Mouse (Mus musculus) ES-E14 (cell line): ENCODE measurements at regions not wholly inside any gene's neighbourhood (a gene's known extent, or its start where the extent isn't known, plus 50 kb on each side); places are given as distances from the start of the nearest gene placed in this dataset.

Experiments
- DNase-seq: peaks from one replicate; pipeline ENCODE4 v3.0.0-alpha.2; 2013; ENCODE audit warnings: low read depth, low spot score
- H3K27ac ChIP-seq: 2 replicates; pipeline ENCODE4 v1.5.1; 2012; ENCODE audit warnings: low read depth, mild to moderate bottlenecking, low read length, moderate library complexity, mixed read lengths; ENCODE audit not compliant: poor library complexity, insufficient read depth, severe bottlenecking
- H3K36me3 ChIP-seq: 2 replicates; pipeline ENCODE4 v1.6.1; 2012; ENCODE audit warnings: mild to moderate bottlenecking, low read length, moderate library complexity, mixed read lengths; ENCODE audit not compliant: control insufficient read depth, poor library complexity, insufficient read depth, severe bottlenecking
- H3K4me1 ChIP-seq, 2 experiments: fragments of 150-350 bp in 1 of 2; sonication (generic) in 1 of 2; 2 replicates each; pipeline ENCODE4 v1.6.1; 2012; ENCODE audit warnings: low read length in 2 of 2, mild to moderate bottlenecking in 1 of 2, mixed read lengths in 1 of 2; ENCODE audit not compliant: control insufficient read depth in 2 of 2, insufficient read depth in 2 of 2, poor library complexity in 1 of 2
- H3K4me3 ChIP-seq, 2 experiments: fragments of 150-350 bp in 1 of 2; sonication (generic) in 1 of 2; 2 replicates each; pipeline ENCODE4 v1.5.1; 2012; ENCODE audit warnings: low read length in 2 of 2, low read depth in 1 of 2, mild to moderate bottlenecking in 1 of 2, mixed read lengths in 1 of 2; ENCODE audit not compliant: insufficient read depth in 1 of 2, poor library complexity in 1 of 2, severe bottlenecking in 1 of 2
- H3K9ac ChIP-seq: 2 replicates; pipeline ENCODE4 v1.6.1; 2012; ENCODE audit warnings: low read depth, mild to moderate bottlenecking, low read length, mixed read lengths; ENCODE audit not compliant: poor library complexity, insufficient read depth, severe bottlenecking
- H3K9me3 ChIP-seq: fragments of 150-350 bp; sonication (generic); 2 replicates; pipeline ENCODE4 v1.6.1; 2012; ENCODE audit warnings: low read depth, mild to moderate bottlenecking, low read length; ENCODE audit not compliant: control insufficient read depth, insufficient read depth
- CHD2 ChIP-seq: IDR thresholded peaks from 2 replicates; pipeline ENCODE4 v1.6.1; 2014; ENCODE audit warnings: mild to moderate bottlenecking, low read depth, low read length, inconsistent platforms
- HCFC1 ChIP-seq: IDR thresholded peaks from 2 replicates; pipeline ENCODE4 v1.6.1; 2012; ENCODE audit warnings: low read length, inconsistent platforms, borderline replicate concordance; ENCODE audit not compliant: insufficient read depth
- MAFK ChIP-seq: IDR thresholded peaks from 2 replicates; pipeline ENCODE4 v1.6.1; 2014; ENCODE audit warnings: mild to moderate bottlenecking, low read depth, low read length, inconsistent platforms; ENCODE audit not compliant: insufficient read depth
- ZC3H11A ChIP-seq: IDR thresholded peaks from 2 replicates; pipeline ENCODE4 v1.6.1; 2012; ENCODE audit warnings: low read depth, mild to moderate bottlenecking, inconsistent platforms, low read length, borderline replicate concordance
- ZNF384 ChIP-seq: IDR thresholded peaks from 2 replicates; pipeline ENCODE4 v1.6.1; 2012; ENCODE audit warnings: low read depth, low read length, inconsistent platforms
- in situ Hi-C, 2 experiments: fragments of 600-800 bp; cut with MboI; formaldehyde crosslinking; loops; one replicate each; pipeline ENCODE4 v1.15.1; 2025; ENCODE audit warnings: low sequenced_read_pairs in 2 of 2, inconsistent platforms in 1 of 2; ENCODE audit not compliant: unreplicated experiment in 2 of 2

DNA sequence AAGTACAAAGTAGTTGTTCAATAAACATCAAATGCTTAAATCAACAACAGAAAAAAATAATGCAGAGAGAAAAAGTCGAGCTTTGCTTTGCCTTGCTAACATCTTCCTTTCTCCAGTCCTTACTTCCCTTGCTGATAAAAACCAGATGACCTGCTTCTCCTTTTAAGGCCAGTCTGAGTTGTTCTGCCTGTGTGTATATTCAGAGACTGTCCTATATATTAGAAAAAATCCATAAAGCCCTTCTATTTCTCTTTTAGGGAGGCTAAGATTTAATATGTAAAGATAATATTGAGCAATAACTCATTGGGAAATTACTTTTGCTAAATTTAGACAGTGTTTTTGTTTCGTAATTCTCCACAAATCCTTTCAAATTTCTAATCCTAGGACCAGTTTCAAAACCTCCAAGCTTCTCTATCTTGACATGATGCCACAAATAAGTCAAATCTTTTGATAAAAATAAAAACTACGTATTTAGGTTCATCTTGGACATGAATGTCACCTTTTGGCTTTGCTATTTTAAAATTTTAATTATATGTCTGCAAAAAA is 361.0 kb upstream of the Kif18a start:
- Histone ChIP-seq H3K4me3 (no peak overlapping the region), H3K9me3 (no peaks in the 10 kb centered on the region), H3K27ac (no peak overlapping the region), H3K4me1 (no peaks in the 10 kb centered on the region), H3K9ac (no peak overlapping the region), H3K36me3 (no peaks in the 10 kb centered on the region)
- no peak for TF ChIP-seq ZC3H11A
- no peak for TF ChIP-seq ZNF384
- no peak for TF ChIP-seq HCFC1
- TF ChIP-seq MAFK = no peak
- TF ChIP-seq CHD2 = no peak
- in situ Hi-C loops = no loop called here
- DNase-seq = no peak

DNA sequence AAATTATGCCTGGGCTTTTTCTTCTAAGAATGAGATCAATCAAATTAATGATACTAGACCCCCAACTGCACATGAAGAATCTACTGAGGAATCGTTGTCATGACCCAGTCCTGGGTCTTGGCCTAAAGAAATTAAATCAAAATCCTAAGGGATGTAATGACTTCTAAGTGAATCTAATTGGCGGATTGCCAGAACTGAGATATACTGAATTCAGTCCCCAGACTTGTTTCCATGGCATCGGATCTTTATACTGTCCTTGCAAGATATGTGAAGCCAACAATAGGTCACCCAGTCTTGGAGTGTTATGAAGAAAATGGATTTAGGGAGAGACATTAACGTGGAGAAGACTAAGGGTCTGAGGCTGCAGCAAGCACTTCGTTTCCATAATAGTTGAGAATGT is 360.4 kb upstream of the Kif18a start:
- H3K4me3 ChIP-seq = no peak overlapping the region
- in situ Hi-C loops = no loop called here
- H3K4me1 ChIP-seq = no peaks in the 10 kb centered on the region
- H3K27ac ChIP-seq = no peak overlapping the region
- no peak overlapping the region for H3K9ac ChIP-seq
- H3K36me3 ChIP-seq = no peaks in the 10 kb centered on the region
- no peaks in the 10 kb centered on the region for H3K9me3 ChIP-seq
- TF ChIP-seq HCFC1 = no peak
- no peak for TF ChIP-seq ZC3H11A
- TF ChIP-seq CHD2 = no peak
- no peak for TF ChIP-seq ZNF384
- no peak for TF ChIP-seq MAFK
- no peak for DNase-seq

DNA sequence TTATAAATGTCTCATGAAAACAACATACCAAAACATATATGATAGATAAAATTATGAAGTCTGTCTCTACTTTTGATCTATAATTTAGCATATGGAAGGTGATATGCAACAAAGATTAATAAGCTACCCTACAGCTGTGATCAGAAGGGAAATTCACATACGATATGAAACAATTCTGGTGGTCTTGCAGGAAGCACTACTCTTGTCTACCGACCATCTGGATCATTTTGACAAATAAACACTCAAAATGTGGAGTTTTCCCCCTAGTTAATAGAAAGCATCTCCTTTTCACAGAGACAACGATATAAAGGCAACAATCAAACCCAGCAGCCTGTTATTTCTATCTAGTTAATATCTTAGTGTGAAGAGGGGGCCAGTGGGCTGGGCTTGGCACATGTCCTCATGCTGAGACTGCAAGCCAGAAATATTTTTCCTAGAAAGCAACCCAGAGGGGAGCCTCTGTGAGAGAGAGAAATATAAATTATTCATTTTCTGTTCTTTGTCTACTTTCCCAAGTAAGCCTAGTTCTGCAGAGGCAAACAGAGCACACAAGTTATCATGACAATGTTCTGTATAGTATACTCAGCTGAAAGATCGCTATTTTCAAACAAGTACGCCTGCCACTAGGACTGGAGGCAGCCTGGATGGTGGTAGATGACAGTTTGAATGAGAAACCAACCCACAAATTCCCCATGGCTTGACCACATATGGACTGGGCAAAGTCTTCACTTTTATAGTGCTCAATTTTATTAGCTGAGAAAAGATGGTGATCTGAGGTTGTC is 344.4 kb upstream of the Kif18a start:
- DNase-seq = no peak
- Histone ChIP-seq H3K9ac (no peak overlapping the region), H3K4me3 (no peak overlapping the region), H3K9me3 (no peaks in the 10 kb centered on the region), H3K27ac (no peak overlapping the region), H3K36me3 (no peaks in the 10 kb centered on the region), H3K4me1 (no peaks in the 10 kb centered on the region)
- TF ChIP-seq HCFC1 = no peak
- in situ Hi-C loops = no loop called here

DNA sequence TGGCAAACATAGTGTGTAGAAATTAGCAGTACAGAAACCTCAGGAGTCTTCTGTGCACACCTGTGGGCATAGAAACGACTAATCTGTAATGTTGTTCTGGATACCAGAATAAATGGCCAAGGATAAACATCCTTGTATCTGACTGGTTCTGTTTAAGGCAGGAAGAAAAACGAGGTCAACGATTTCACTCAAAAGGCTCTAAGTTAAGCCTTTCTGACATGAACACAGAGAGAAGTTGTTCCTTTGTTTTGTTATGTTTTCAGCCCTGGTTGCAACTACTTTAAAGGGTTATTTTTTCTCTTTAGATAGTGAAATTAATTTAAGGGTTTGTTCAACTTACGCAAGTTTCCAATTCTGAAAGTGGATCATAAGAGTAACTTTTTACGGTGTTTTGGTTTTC is 299.6 kb upstream of the Kif18a start:
- in situ Hi-C loops = no loop called here
- no peaks in the 10 kb centered on the region for H3K36me3 ChIP-seq
- no peaks in the 10 kb centered on the region for H3K9me3 ChIP-seq
- no peak overlapping the region for H3K27ac ChIP-seq
- no peaks in the 10 kb centered on the region for H3K4me1 ChIP-seq
- no peak overlapping the region for H3K4me3 ChIP-seq
- DNase-seq = no peak
- no peak overlapping the region for H3K9ac ChIP-seq
- TF ChIP-seq ZNF384 (no peak), MAFK (no peak), ZC3H11A (no peak), HCFC1 (no peak), CHD2 (no peak)

DNA sequence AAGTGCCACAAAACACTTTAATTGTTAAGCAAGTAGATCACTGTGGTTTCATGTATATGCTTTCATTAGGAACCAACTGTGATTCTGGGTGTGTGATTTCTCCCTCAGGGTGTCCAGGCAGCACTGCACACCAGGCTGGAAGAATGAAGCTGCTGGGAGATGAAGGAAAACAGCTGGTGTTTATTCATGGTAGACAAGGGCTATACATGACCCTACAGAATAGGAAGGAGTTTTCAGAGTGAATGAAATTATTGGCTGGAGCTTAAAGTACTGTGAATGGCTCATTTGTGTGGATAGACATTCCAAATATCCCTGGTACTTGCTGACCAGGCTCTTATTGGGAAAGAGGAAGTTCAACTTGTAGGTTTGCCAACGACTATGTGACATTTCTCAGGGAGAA is 264.3 kb upstream of the Kif18a start:
- H3K27ac ChIP-seq = no peak overlapping the region
- no peaks in the 10 kb centered on the region for H3K36me3 ChIP-seq
- no peaks in the 10 kb centered on the region for H3K9me3 ChIP-seq
- no peak overlapping the region for H3K4me3 ChIP-seq
- in situ Hi-C loops = no loop called here
- DNase-seq = no peak
- no peak for TF ChIP-seq HCFC1
- no peak for TF ChIP-seq ZC3H11A
- no peak for TF ChIP-seq ZNF384
- no peak for TF ChIP-seq MAFK
- no peak for TF ChIP-seq CHD2
- H3K4me1 ChIP-seq = no peaks in the 10 kb centered on the region
- H3K9ac ChIP-seq = no peak overlapping the region
